Mouse (Mus musculus): ENCODE data around the gene Cnnm3. TPM values are rescaled to one million over a fixed set of nuclear protein-coding genes. Genes with fewer than 3 reads are reported as not detected.

Gene Cnnm3
- polyA plus RNA-seq, 1 experiment from 2014 or later, result 3.7 TPM

DNA sequence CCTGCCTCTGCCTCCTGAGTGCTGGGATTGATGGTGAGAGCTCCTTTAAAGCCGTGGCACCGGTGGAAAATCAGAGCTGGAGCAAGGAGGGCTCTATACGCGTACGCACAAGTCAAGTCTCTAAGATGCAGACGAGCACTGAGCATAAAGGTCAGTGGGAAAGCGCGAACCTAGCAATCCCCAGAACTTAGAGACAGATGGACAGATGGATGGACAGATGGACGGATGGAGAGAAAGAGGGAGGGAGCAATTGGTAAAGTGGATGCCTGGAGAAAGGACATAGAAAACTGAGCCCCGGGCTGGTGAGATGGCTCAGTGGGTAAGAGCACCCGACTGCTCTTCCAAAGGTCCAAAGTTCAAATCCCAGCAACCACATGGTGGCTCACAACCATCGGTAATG is 29.1 kb downstream of the Cnnm3 start:
- Histone ChIP-seq H3K9ac (no peak overlapping the region), H3K4me2 (replicated peaks) (no peak overlapping the region), H3K27me3 (replicated peaks) (no peaks in the 10 kb centered on the region), H3K4me3 (no peak overlapping the region), H3K4me1 (no peaks in the 10 kb centered on the region), H3K9me3 (no peaks in the 10 kb centered on the region), H3K27ac (no peak overlapping the region), H3K36me3 (peaks cover 29% of the 10 kb centered on the region)
- WGBS, result 91% methylated on average over 12 of the region's 12 CpGs
- no peak for ATAC-seq (ENCODE audit: low FRiP score, low read depth)

DNA sequence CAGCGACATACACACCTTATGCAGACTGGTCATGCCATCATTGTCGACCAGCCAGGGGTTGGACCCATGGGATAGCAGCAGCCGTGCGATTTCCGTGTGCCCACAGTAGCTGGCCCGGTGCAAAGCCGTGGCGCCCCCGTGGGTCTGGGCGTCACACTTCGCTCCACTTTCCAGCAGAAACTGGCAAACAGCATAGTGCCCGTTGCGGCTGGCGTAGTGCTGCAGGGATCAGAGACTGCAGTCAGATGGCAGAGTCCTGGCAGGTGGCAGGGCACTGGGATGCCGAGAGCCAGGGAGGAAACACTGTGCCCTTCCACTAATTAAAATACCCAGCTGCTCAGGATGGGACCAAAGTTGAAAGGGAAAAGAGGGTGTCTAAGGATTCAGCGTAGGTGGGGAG is 30.2 kb downstream of the Cnnm3 start:
- no peaks in the 10 kb centered on the region for H3K9me3 ChIP-seq
- no peaks in the 10 kb centered on the region for H3K27me3 ChIP-seq (replicated peaks)
- peaks cover 7% of the 10 kb centered on the region; the same call in 1 of the 2 replicates for H3K4me1 ChIP-seq
- ATAC-seq (ENCODE audit: low FRiP score, low read depth), result no peak
- no peak overlapping the region for H3K4me2 ChIP-seq (replicated peaks)
- peaks cover 29% of the 10 kb centered on the region for H3K36me3 ChIP-seq
- no peak overlapping the region for H3K9ac ChIP-seq
- H3K27ac ChIP-seq, result no peak overlapping the region
- WGBS, result 95% methylated on average over 16 of the region's 16 CpGs
- no peak overlapping the region for H3K4me3 ChIP-seq

DNA sequence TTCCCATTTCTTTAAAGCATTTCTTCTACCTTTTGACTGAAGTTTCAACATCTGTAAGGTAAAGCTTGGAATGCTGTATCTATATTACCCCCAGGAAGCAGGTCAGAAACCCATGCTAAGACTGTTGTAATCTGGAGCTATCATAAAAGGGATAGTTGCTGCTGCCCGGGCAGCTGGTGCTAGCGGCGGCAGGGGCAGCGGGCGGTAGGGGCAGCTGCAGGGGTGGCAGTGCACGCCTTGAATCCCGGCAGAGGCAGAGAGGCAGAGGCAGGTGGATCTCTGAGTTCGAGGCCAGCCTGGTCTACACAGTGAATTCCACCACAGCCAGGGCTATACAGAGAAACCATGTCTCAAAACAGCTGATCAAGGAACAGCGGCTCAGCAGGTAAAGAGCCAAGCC is 31.3 kb downstream of the Cnnm3 start:
- ATAC-seq (ENCODE audit: low FRiP score, low read depth), result no peak
- Histone ChIP-seq H3K4me2 (replicated peaks) (no peak overlapping the region), H3K9me3 (no peaks in the 10 kb centered on the region), H3K27me3 (replicated peaks) (no peaks in the 10 kb centered on the region), H3K4me1 (peaks cover 14% of the 10 kb centered on the region), H3K4me3 (no peak overlapping the region), H3K9ac (no peak overlapping the region), H3K27ac (no peak overlapping the region), H3K36me3 (peaks cover 29% of the 10 kb centered on the region)
- 90% methylated on average over 9 of the region's 9 CpGs for WGBS

DNA sequence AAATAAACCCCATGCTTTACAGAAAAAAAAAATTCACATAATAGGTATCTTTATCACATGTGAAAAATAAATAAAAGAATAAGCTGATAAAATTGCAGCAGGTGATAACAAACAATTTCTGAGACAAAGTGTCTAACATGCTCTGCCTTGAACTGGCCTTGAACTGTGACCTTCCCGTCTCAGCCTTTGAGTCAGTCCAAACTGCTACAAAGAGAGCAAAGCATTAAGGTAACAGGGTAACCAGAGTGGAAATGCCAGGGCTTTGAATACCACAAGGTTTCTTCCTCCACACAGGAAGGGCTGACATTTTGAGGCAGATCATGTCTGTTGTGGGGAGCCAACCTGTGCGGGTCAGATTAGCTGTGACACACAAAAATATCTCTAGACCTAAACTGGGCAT is 33.7 kb downstream of the Cnnm3 start:
- Histone ChIP-seq H3K9me3 (no peaks in the 10 kb centered on the region), H3K4me2 (replicated peaks) (no peak overlapping the region), H3K27me3 (replicated peaks) (no peaks in the 10 kb centered on the region), H3K27ac (no peak overlapping the region), H3K36me3 (peaks cover 44% of the 10 kb centered on the region), H3K4me1 (peaks cover 33% of the 10 kb centered on the region), H3K4me3 (no peak overlapping the region), H3K9ac (no peak overlapping the region)
- no peak for ATAC-seq (ENCODE audit: low FRiP score, low read depth)
- WGBS, result 79% methylated on average over 2 of the region's 2 CpGs

- H3K27me3 ChIP-seq (replicated peaks), result no peaks in the 10 kb centered on the region
- no peaks in the 10 kb centered on the region for H3K9me3 ChIP-seq
- peak overlapping the region; percentile 69 for H3K4me2 ChIP-seq (replicated peaks)
- H3K36me3 ChIP-seq, result peaks cover 46% of the 10 kb centered on the region
- H3K4me3 ChIP-seq, result peak overlapping the region; percentile 61
- no peak for ATAC-seq (ENCODE audit: low FRiP score, low read depth)
- peaks cover 33% of the 10 kb centered on the region for H3K4me1 ChIP-seq
- H3K27ac ChIP-seq, result no peak overlapping the region
- 72% methylated on average over 19 of the region's 19 CpGs for WGBS
- peak overlapping the region; percentile 73 for H3K9ac ChIP-seq
Measured at GRCm38 (mm10) chr1:36545845-36546600, 34.4 kb downstream of the Cnnm3 start.

- peak; percentile 95 for ATAC-seq (ENCODE audit: low FRiP score, low read depth)
- Histone ChIP-seq H3K4me1 (peaks cover 36% of the 10 kb centered on the region), H3K27ac (peak within 1 kb of the TSS; percentile 38), H3K27me3 (replicated peaks) (no peaks in the 10 kb centered on the region), H3K4me2 (replicated peaks) (peak within 1 kb of the TSS; percentile 69), H3K9me3 (no peaks in the 10 kb centered on the region), H3K36me3 (peaks cover 47% of the 10 kb centered on the region), H3K9ac (peak within 1 kb of the TSS; percentile 73), H3K4me3 (peak within 1 kb of the TSS; percentile 61)
- under 1% methylated on average over 43 of the region's 43 CpGs for WGBS
Measured at GRCm38 (mm10) chr1:36546888-36547471, 35.3 kb downstream of the Cnnm3 start, which contains the start of gene Ankrd39. TSS of gene Ankrd39 (minus strand) at chr1:36547445.

GRCm38 (mm10) chr1:36547981-36548598 is 36.4 kb downstream of the Cnnm3 start:
- H3K4me3 ChIP-seq, result no peak overlapping the region
- 46% methylated on average over 9 of the region's 9 CpGs for WGBS
- H3K27me3 ChIP-seq (replicated peaks), result no peaks in the 10 kb centered on the region
- no peak overlapping the region for H3K9ac ChIP-seq
- peaks cover 36% of the 10 kb centered on the region for H3K4me1 ChIP-seq
- peak overlapping the region; percentile 35; the same call in 1 of the 2 replicates for H3K4me2 ChIP-seq (replicated peaks)
- H3K27ac ChIP-seq, result peak overlapping the region; percentile 33; the same call in 1 of the 2 replicates
- peaks cover 49% of the 10 kb centered on the region for H3K36me3 ChIP-seq
- ATAC-seq (ENCODE audit: low FRiP score, low read depth), result no peak
- no peaks in the 10 kb centered on the region for H3K9me3 ChIP-seq

DNA sequence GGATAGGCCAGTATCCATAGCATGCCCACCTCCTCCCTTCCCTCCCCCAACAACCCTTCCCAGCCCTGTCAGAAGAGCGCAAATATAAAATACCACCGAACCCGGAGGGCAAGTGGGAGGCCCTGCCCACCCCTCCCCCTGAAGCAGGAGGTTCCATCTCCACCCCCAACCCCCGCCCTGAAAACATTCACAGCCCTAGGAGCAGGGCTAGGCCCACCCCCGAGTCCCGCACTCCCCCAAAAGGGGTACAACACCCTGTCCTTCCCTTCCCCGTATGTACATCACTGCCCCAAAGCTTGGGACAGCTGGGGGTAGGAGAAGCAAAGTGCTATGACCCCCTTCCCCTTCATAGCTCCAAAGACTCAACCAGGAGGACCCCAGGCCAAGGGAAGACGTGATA is 37.1 kb downstream of the Cnnm3 start:
- Histone ChIP-seq H3K4me2 (replicated peaks) (peak overlapping the region; percentile 35), H3K27ac (no peak overlapping the region)
- no peak for ATAC-seq (ENCODE audit: low FRiP score, low read depth)

GRCm38 (mm10) chr1:36549491-36549890 is 37.8 kb downstream of the Cnnm3 start:
- 83% methylated on average over 18 of the region's 18 CpGs for WGBS
- Histone ChIP-seq H3K9me3 (no peaks in the 10 kb centered on the region), H3K4me3 (no peak overlapping the region), H3K4me1 (peaks cover 45% of the 10 kb centered on the region), H3K4me2 (replicated peaks) (no peak overlapping the region), H3K9ac (no peak overlapping the region; the same call in 1 of the 2 replicates), H3K27me3 (replicated peaks) (no peaks in the 10 kb centered on the region), H3K36me3 (peaks cover 63% of the 10 kb centered on the region), H3K27ac (no peak overlapping the region)
- ATAC-seq (ENCODE audit: low FRiP score, low read depth), result no peak

More for the DNA sequence above, 37.1 kb downstream of the Cnnm3 start:
- 62% methylated on average over 8 of the region's 8 CpGs for WGBS
- Histone ChIP-seq H3K27me3 (replicated peaks) (no peaks in the 10 kb centered on the region), H3K4me1 (peaks cover 38% of the 10 kb centered on the region), H3K36me3 (peaks cover 56% of the 10 kb centered on the region), H3K4me3 (no peak overlapping the region), H3K9me3 (no peaks in the 10 kb centered on the region), H3K9ac (0 out of 2 replicates have a peak overlapping the region, but pooled peaks have one; percentile 18)

GRCm38 (mm10) chr1:36550075-36550863 is 38.6 kb downstream of the Cnnm3 start:
- no peak overlapping the region for H3K9ac ChIP-seq
- no peaks in the 10 kb centered on the region for H3K9me3 ChIP-seq
- peaks cover 53% of the 10 kb centered on the region for H3K4me1 ChIP-seq
- H3K36me3 ChIP-seq, result peaks cover 71% of the 10 kb centered on the region
- no peak overlapping the region for H3K27ac ChIP-seq
- no peak for ATAC-seq (ENCODE audit: low FRiP score, low read depth)
- H3K4me2 ChIP-seq (replicated peaks), result no peak overlapping the region
- H3K27me3 ChIP-seq (replicated peaks), result no peaks in the 10 kb centered on the region
- 80% methylated on average over 20 of the region's 20 CpGs for WGBS
- H3K4me3 ChIP-seq, result no peak overlapping the region

DNA sequence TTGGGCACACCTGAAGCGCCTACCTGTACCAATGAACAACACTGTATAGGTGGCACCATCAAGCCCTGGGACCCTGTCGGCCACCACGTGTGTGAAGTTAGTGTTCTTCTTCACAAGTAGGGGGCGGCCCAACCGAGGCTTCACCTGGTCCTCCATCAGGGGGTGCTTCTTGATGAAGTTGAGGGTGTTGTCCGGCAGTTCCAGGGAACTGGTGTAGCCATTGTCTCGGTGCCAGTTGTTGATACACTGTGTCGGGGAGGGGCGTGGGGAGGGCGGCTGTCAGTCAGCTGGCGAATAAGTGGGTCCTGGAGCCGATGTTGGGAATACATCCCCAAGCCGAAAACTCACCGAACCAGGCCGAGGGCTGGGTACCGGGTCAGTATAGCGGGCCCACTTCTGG is 40.2 kb downstream of the Cnnm3 start:
- H3K4me1 ChIP-seq, result peaks cover 55% of the 10 kb centered on the region
- 91% methylated on average over 17 of the region's 17 CpGs for WGBS

DNA sequence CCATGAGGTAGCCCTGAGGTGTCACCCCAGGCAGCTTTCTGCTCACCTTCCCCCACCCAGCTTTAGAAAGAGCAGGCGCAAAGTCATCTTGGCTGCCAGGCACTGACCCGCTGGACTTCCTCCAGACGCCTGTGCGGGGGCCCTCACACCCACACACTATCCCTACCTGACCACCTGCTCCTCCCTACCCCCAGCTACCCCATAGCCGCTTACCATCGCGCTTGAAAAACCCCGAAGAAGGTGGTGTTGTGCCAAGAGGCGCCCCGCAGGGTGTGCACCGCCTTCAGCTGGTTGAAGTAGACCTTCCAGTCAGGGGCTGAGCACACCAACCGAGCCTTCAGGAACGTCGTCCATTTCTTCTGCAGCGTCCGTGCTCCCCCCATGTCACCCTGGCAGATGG is 40.8 kb downstream of the Cnnm3 start:
- Histone ChIP-seq H3K4me1 (peaks cover 52% of the 10 kb centered on the region), H3K36me3 (peaks cover 72% of the 10 kb centered on the region)

More for the DNA sequence above, 40.2 kb downstream of the Cnnm3 start:
- Histone ChIP-seq H3K27me3 (replicated peaks) (no peaks in the 10 kb centered on the region), H3K4me2 (replicated peaks) (no peak overlapping the region), H3K36me3 (peaks cover 72% of the 10 kb centered on the region), H3K9ac (no peak overlapping the region), H3K9me3 (no peaks in the 10 kb centered on the region), H3K27ac (no peak overlapping the region), H3K4me3 (no peak overlapping the region)
- no peak for ATAC-seq (ENCODE audit: low FRiP score, low read depth)

More for the DNA sequence above, 40.8 kb downstream of the Cnnm3 start:
- H3K9me3 ChIP-seq, result no peaks in the 10 kb centered on the region
- H3K4me2 ChIP-seq (replicated peaks), result no peak overlapping the region
- H3K4me3 ChIP-seq, result no peak overlapping the region
- no peak overlapping the region for H3K27ac ChIP-seq
- ATAC-seq (ENCODE audit: low FRiP score, low read depth), result no peak
- H3K27me3 ChIP-seq (replicated peaks), result no peaks in the 10 kb centered on the region
- WGBS, result 91% methylated on average over 16 of the region's 16 CpGs
- H3K9ac ChIP-seq, result no peak overlapping the region

Data from neural tube, embryonic 12.5 days (tissue).